Mouse (Mus musculus): ENCODE data around the gene Ppat. TPM values are rescaled to one million over a fixed set of nuclear protein-coding genes. Genes with fewer than 3 reads are reported as not detected.

The Ppat gene
- polyA plus RNA-seq, 1 experiment from 2014 or later: 46.1 TPM

DNA sequence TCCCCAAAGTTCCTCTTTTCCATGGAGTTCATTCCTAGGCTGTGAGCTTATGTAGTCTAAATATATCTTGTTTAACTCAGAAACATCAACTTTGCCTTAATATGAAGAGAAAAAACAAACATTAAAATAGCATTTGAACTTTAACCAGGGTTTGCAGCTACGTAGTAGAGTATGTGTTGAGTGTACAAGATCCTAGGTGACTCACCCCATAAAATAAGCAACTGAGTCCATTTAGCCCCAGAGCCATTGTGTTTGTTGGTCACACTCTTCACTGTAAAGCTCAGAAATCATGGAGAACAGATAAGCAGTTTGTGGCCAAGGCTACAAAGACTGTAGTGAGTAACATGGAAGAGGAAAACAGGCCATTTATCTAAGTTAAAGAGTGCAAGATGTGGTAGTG is 67.3 kb downstream of the Ppat start:
- no peak for ATAC-seq (replicated peaks; ENCODE audit: low FRiP score)
- Histone ChIP-seq H3K4me1 (replicated peaks; ENCODE audit: control insufficient read depth, insufficient read depth, low read length) (no peaks in the 10 kb centered on the region), H3K27me3 (ENCODE audit: control insufficient read depth, insufficient read depth, low read length) (no peaks in the 10 kb centered on the region), H3K4me3 (ENCODE audit: low read depth, low read length) (no peak overlapping the region), H3K36me3 (ENCODE audit: control insufficient read depth, insufficient read depth, low read length) (peaks cover 3% of the 10 kb centered on the region; the same call in 1 of the 2 replicates), H3K9me3 (ENCODE audit: control insufficient read depth, low read length) (no peaks in the 10 kb centered on the region), H3K27ac (ENCODE audit: low read depth, low read length) (no peak overlapping the region), H3K9ac (ENCODE audit: low read length) (no peak overlapping the region), H3K4me2 (ENCODE audit: low read depth, low read length, severe bottlenecking) (no peak overlapping the region)
- no peak for DNase-seq (ENCODE audit: low spot score)
- 93% methylated on average over 1 of the region's 1 CpGs for WGBS

DNA sequence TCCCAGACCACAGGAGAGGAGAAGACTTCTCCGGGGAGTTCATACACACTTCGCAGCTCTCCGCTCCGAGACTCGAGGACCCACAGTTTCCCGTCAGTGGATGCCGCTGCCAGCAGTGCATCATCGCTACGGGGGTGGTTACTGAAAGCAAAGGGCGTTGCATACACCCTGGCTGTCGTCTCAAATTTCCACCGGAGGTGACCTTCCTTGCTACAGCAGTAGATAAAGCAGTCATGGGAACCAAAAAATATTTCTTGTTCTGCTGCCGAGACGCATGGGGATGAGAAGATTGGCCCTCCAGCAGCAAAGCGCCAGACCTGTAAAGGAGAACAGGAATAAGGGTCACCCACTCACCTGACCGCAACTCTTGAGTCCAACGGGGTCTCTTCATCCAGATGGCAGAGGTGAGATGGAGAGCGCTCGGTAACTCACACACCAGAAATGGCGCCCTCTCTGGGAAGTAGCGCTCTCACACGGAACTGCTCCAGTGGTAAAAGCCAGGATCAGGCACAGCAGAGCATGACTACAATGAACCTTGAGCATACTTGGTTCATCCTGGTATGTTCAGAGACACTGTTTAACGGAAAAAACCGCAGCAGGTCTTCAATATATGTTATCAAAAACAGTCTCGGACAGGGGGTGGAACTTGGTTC is 75.1 kb downstream of the Ppat start:
- no peaks in the 10 kb centered on the region for H3K9me3 ChIP-seq (ENCODE audit: control insufficient read depth, low read length)
- no peak overlapping the region for H3K4me2 ChIP-seq (ENCODE audit: low read depth, low read length, severe bottlenecking)
- H3K4me1 ChIP-seq (replicated peaks; ENCODE audit: control insufficient read depth, insufficient read depth, low read length): no peaks in the 10 kb centered on the region
- WGBS: 91% methylated on average over 25 of the region's 25 CpGs
- no peak for ATAC-seq (replicated peaks; ENCODE audit: low FRiP score)
- H3K27ac ChIP-seq (ENCODE audit: low read depth, low read length): no peak overlapping the region
- no peak overlapping the region for H3K9ac ChIP-seq (ENCODE audit: low read length)
- H3K36me3 ChIP-seq (ENCODE audit: control insufficient read depth, insufficient read depth, low read length): no peaks in the 10 kb centered on the region; the same call in 1 of the 2 replicates
- H3K4me3 ChIP-seq (ENCODE audit: low read depth, low read length): no peak overlapping the region
- no peak for DNase-seq (ENCODE audit: low spot score)
- H3K27me3 ChIP-seq (ENCODE audit: control insufficient read depth, insufficient read depth, low read length): no peaks in the 10 kb centered on the region

DNA sequence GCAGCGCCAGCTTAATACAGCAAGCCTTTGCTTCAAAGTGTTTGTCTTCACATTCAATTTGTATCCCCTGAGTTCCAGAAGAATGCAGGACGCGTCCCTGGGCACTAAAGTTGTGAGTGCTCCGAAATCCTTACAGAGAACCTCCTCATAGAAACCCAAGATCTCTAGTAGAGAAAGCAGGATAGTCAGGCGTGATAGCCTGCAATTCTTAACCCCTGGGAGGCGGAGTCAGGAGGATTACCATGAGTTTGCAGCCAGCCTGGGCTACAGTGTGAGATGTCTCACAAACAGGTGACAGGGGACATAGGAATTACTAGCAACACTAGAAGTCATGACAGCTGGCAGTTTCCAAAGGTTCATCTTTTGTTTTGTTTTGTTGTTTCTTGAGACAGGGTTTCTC is 81.8 kb downstream of the Ppat start:
- WGBS: 53% methylated on average over 6 of the region's 6 CpGs
- no peak for ATAC-seq (replicated peaks; ENCODE audit: low FRiP score)
- Histone ChIP-seq H3K4me2 (ENCODE audit: low read depth, low read length, severe bottlenecking) (peak overlapping the region; percentile 31; the same call in 1 of the 2 replicates), H3K27ac (ENCODE audit: low read depth, low read length) (no peak overlapping the region), H3K36me3 (ENCODE audit: control insufficient read depth, insufficient read depth, low read length) (no peaks in the 10 kb centered on the region; the same call in 1 of the 2 replicates), H3K9ac (ENCODE audit: low read length) (no peak overlapping the region), H3K27me3 (ENCODE audit: control insufficient read depth, insufficient read depth, low read length) (no peaks in the 10 kb centered on the region), H3K4me1 (replicated peaks; ENCODE audit: control insufficient read depth, insufficient read depth, low read length) (no peaks in the 10 kb centered on the region), H3K9me3 (ENCODE audit: control insufficient read depth, low read length) (no peaks in the 10 kb centered on the region), H3K4me3 (ENCODE audit: low read depth, low read length) (no peak overlapping the region)
- peak; percentile 44 for DNase-seq (ENCODE audit: low spot score)

GRCm38 (mm10) chr5:76868693-76869286 is 82.6 kb downstream of the Ppat start:
- no peak overlapping the region for H3K9ac ChIP-seq (ENCODE audit: low read length)
- H3K4me2 ChIP-seq (ENCODE audit: low read depth, low read length, severe bottlenecking): peak overlapping the region; percentile 31; the same call in 1 of the 2 replicates
- no peaks in the 10 kb centered on the region for H3K4me1 ChIP-seq (replicated peaks; ENCODE audit: control insufficient read depth, insufficient read depth, low read length)
- no peaks in the 10 kb centered on the region; the same call in 1 of the 2 replicates for H3K36me3 ChIP-seq (ENCODE audit: control insufficient read depth, insufficient read depth, low read length)
- H3K27ac ChIP-seq (ENCODE audit: low read depth, low read length): no peak overlapping the region
- H3K27me3 ChIP-seq (ENCODE audit: control insufficient read depth, insufficient read depth, low read length): no peaks in the 10 kb centered on the region
- 22% methylated on average over 16 of the region's 16 CpGs for WGBS
- DNase-seq (ENCODE audit: low spot score) (peak; percentile 51), ATAC-seq (replicated peaks; ENCODE audit: low FRiP score) (peak; percentile 56; the same call in 1 of the 2 replicates)
- no peak overlapping the region; the same call in 1 of the 2 replicates for H3K4me3 ChIP-seq (ENCODE audit: low read depth, low read length)
- H3K9me3 ChIP-seq (ENCODE audit: control insufficient read depth, low read length): no peaks in the 10 kb centered on the region

DNA sequence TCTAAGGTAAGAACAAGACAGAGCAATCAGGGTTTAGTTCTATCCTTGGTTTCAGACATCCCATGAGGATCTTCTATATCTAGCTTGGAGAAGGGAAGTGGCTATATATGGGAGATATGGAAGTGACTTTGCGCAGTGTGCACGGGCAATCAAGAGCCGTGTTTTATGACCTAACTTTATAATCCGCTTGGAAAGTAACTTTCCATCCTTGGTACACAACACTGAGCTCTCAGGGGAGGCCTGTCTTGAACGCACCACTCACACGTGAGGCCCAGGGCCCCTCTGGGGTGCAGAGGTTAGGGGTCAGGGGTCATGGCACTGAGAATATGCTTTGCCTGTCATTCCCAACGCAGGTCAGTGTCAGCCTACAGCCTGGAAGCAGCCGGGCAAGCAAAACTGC is 84.6 kb downstream of the Ppat start:
- DNase-seq (ENCODE audit: low spot score) (peak; percentile 48), ATAC-seq (replicated peaks; ENCODE audit: low FRiP score) (no peak)
- Histone ChIP-seq H3K4me1 (replicated peaks; ENCODE audit: control insufficient read depth, insufficient read depth, low read length) (no peaks in the 10 kb centered on the region), H3K4me3 (ENCODE audit: low read depth, low read length) (no peak overlapping the region), H3K27me3 (ENCODE audit: control insufficient read depth, insufficient read depth, low read length) (no peaks in the 10 kb centered on the region), H3K9ac (ENCODE audit: low read length) (no peak overlapping the region), H3K4me2 (ENCODE audit: low read depth, low read length, severe bottlenecking) (no peak overlapping the region), H3K27ac (ENCODE audit: low read depth, low read length) (no peak overlapping the region), H3K36me3 (ENCODE audit: control insufficient read depth, insufficient read depth, low read length) (no peaks in the 10 kb centered on the region; the same call in 1 of the 2 replicates), H3K9me3 (ENCODE audit: control insufficient read depth, low read length) (no peaks in the 10 kb centered on the region)
- WGBS: 85% methylated on average over 8 of the region's 8 CpGs

Other genes with a start within 250 kb of the Ppat start
- 23.6 and 27.5 TPM in 2 replicates for gene Aasdh, start 46.1 kb downstream of the Ppat start, polyA plus RNA-seq (2014; fragmentation: Nextera tagmentation; extraction: Ambion mirVana)
- 456 and 462 TPM in 2 replicates for gene Paics, start 271 bp downstream of the Ppat start, polyA plus RNA-seq (2014; fragmentation: Nextera tagmentation; extraction: Ambion mirVana)
- 72.4 and 77.1 TPM in 2 replicates for gene Srp72, start 23.1 kb upstream of the Ppat start, polyA plus RNA-seq (2014; fragmentation: Nextera tagmentation; extraction: Ambion mirVana)
- gene Arl9, start 52.5 kb upstream of the Ppat start, polyA plus RNA-seq (2014; fragmentation: Nextera tagmentation; extraction: Ambion mirVana): not detected in 2 replicates
- gene Thegl, start 64.4 kb upstream of the Ppat start, polyA plus RNA-seq (2014; fragmentation: Nextera tagmentation; extraction: Ambion mirVana): 0.23 and 0.37 TPM in 2 replicates
- 0.63 and 0.87 TPM in 2 replicates for gene Hopx, start 163.5 kb upstream of the Ppat start, polyA plus RNA-seq (2014; fragmentation: Nextera tagmentation; extraction: Ambion mirVana)

Measured in forebrain, embryonic 11.5 days (tissue).